Mouse (Mus musculus): Measurements from ENCODE around the gene Stom. TPM values are rescaled to one million over a fixed set of nuclear protein-coding genes. Genes with fewer than 3 reads are reported as not detected.

Gene Stom
- total RNA-seq, 1 experiment = 11.6 TPM

DNA sequence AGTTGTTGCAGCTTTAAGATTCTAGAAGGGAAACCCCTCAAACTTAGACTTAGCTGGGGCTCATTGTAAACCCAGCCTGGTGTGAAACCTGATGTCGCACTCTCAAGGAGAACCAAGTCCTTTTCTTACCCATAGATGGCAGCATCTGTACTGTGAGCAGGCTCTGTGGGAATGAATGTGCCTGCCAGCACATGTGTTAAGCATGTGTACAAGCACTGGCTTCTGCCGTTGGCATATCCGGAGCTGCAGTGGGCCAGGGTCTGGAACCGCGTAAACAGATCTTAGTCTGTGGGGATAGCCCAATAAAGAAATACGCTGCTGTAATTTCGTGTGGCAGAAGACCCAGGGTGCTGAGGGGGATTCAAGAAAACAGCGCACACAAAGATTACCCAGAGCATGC, 71.5 kb downstream of the Stom start:
- peaks cover 5 to 23% of the 10 kb centered on the region in 2 experiments; a peak in 3 of 4 replicates for H3K4me1 ChIP-seq (ENCODE audit: control insufficient read depth in 2 of 2, insufficient read depth in 2 of 2, low read length in 2 of 2, poor library complexity in 1 of 2)
- TF ChIP-seq MAFK (IDR thresholded peaks at IDR 0.05; ENCODE audit: insufficient read depth, low read depth, low read length) = no peak
- no peak for TF ChIP-seq ZNF384 (IDR thresholded peaks at IDR 0.05; ENCODE audit: low read depth, low read length)
- no peak for TF ChIP-seq HCFC1 (IDR thresholded peaks at IDR 0.05; ENCODE audit: borderline replicate concordance, insufficient read depth, low read length)
- TF ChIP-seq CHD2 (IDR thresholded peaks at IDR 0.05; ENCODE audit: low read depth, low read length) = no peak
- no peak for TF ChIP-seq ZC3H11A (IDR thresholded peaks at IDR 0.05; ENCODE audit: borderline replicate concordance, low read depth, low read length)
- H3K27ac ChIP-seq (ENCODE audit: insufficient read depth, low read depth, low read length, poor library complexity, severe bottlenecking) = no peak overlapping the region
- in situ Hi-C loops (cut with MboI; ENCODE audit: low sequenced_read_pairs in 2 of 2, unreplicated experiment in 2 of 2) = no loop called here
- H3K4me3 ChIP-seq (ENCODE audit: insufficient read depth in 1 of 2, low read depth in 1 of 2, low read length in 2 of 2, poor library complexity in 1 of 2, severe bottlenecking in 1 of 2) = 0 out of 4 replicates have a peak overlapping the region, but pooled peaks of 1 of the 2 experiments have one; percentile 38
- DNase-seq (ENCODE audit: low read depth, low spot score) = no peak
- no peaks in the 10 kb centered on the region for H3K9me3 ChIP-seq (ENCODE audit: control insufficient read depth, insufficient read depth, low read depth, low read length)
- no peak overlapping the region for H3K9ac ChIP-seq (ENCODE audit: insufficient read depth, low read depth, low read length, poor library complexity, severe bottlenecking)
- H3K36me3 ChIP-seq (ENCODE audit: control insufficient read depth, insufficient read depth, low read length, poor library complexity, severe bottlenecking) = no peaks in the 10 kb centered on the region

GRCm38 (mm10) chr2:35264095-35264494, 72.7 kb downstream of the Stom start:
- Histone ChIP-seq H3K36me3 (ENCODE audit: control insufficient read depth, insufficient read depth, low read length, poor library complexity, severe bottlenecking) (no peaks in the 10 kb centered on the region), H3K9ac (ENCODE audit: insufficient read depth, low read depth, low read length, poor library complexity, severe bottlenecking) (no peak overlapping the region), H3K4me1 (ENCODE audit: control insufficient read depth in 2 of 2, insufficient read depth in 2 of 2, low read length in 2 of 2, poor library complexity in 1 of 2) (peaks cover 5 to 23% of the 10 kb centered on the region in 2 experiments; a peak in 3 of 4 replicates), H3K9me3 (ENCODE audit: control insufficient read depth, insufficient read depth, low read depth, low read length) (no peaks in the 10 kb centered on the region), H3K27ac (ENCODE audit: insufficient read depth, low read depth, low read length, poor library complexity, severe bottlenecking) (no peak overlapping the region), H3K4me3 (ENCODE audit: insufficient read depth in 1 of 2, low read depth in 1 of 2, low read length in 2 of 2, poor library complexity in 1 of 2, severe bottlenecking in 1 of 2) (no peak overlapping the region)
- in situ Hi-C loops (cut with MboI; ENCODE audit: low sequenced_read_pairs in 2 of 2, unreplicated experiment in 2 of 2) = no loop called here
- DNase-seq (ENCODE audit: low read depth, low spot score) = no peak
- no peak for TF ChIP-seq ZNF384 (IDR thresholded peaks at IDR 0.05; ENCODE audit: low read depth, low read length)
- no peak for TF ChIP-seq ZC3H11A (IDR thresholded peaks at IDR 0.05; ENCODE audit: borderline replicate concordance, low read depth, low read length)
- TF ChIP-seq CHD2 (IDR thresholded peaks at IDR 0.05; ENCODE audit: low read depth, low read length) = no peak

Other genes with a start within 250 kb of the Stom start
- 0.58 and 1.2 TPM in 2 replicates for gene AI182371, start 235.4 kb downstream of the Stom start, total RNA-seq (2012; rRNA removed)
- gene Cntrl, start 227.5 kb downstream of the Stom start, total RNA-seq (2012; rRNA removed) = 22.3 and 26.7 TPM in 2 replicates
- gene Rab14, start 135.9 kb downstream of the Stom start, total RNA-seq (2012; rRNA removed) = 34.0 and 39.5 TPM in 2 replicates
- 78.2 and 165 TPM in 2 replicates for gene Gsn, start 80.6 kb downstream of the Stom start, total RNA-seq (2012; rRNA removed)
- gene 4930568D16Rik, start 30.8 kb upstream of the Stom start, total RNA-seq (2012; rRNA removed) = not detected in 2 replicates
- gene 4930402F06Rik, start 60.2 kb upstream of the Stom start, total RNA-seq (2012; rRNA removed) = not detected in 2 replicates
- gene Ggta1, start 126.3 kb upstream of the Stom start, total RNA-seq (2012; rRNA removed) = 36.5 and 49.0 TPM in 2 replicates
- gene Dab2ip, start 221.3 kb upstream of the Stom start, total RNA-seq (2012; rRNA removed) = 46.9 and 70.6 TPM in 2 replicates